Mouse (Mus musculus): ENCODE results near the gene Cdk2ap1. TPM values are rescaled to one million over a fixed set of nuclear protein-coding genes. Genes with fewer than 3 reads are reported as not detected.

Cdk2ap1 gene
- polyA plus RNA-seq, 1 experiment from 2014 or later: 124 TPM

DNA sequence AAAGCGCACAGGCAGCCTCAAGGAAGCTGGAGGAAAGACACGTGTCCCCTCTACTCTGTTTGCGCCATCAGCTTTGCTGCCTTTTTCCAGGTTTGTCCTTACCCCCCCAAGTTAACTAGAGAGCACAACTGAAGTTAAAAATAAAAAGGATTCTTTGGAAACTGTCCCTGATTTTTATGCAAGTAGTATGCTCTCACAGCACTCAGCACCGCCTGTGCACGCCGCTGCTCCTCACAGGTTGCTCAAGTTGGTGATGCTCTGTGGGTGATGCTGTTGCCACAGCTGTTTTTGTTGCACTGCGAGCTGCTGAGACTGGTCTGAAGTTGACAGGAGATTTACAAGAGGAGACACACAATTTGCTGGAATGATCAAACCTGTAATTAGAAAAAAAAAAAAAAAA, 11.4 kb upstream of the Cdk2ap1 start:
- 96% methylated on average over 7 of the region's 7 CpGs for WGBS
- no peaks in the 10 kb centered on the region for H3K9me3 ChIP-seq (ENCODE audit: control insufficient read depth, low read length)
- no peak for ATAC-seq (replicated peaks; ENCODE audit: low FRiP score)
- H3K9ac ChIP-seq (ENCODE audit: low read depth, low read length): no peak overlapping the region
- DNase-seq (ENCODE audit: low spot score): no peak
- H3K4me3 ChIP-seq (ENCODE audit: low read depth, low read length): no peak overlapping the region
- no peaks in the 10 kb centered on the region for H3K27me3 ChIP-seq (replicated peaks; ENCODE audit: control insufficient read depth, insufficient read depth, low read length)
- no peak overlapping the region for H3K27ac ChIP-seq (ENCODE audit: low read depth, low read length)
- H3K36me3 ChIP-seq (ENCODE audit: control insufficient read depth, insufficient read depth, low read length): peaks cover 52% of the 10 kb centered on the region
- H3K4me2 ChIP-seq: no peak overlapping the region
- H3K4me1 ChIP-seq (replicated peaks; ENCODE audit: control insufficient read depth, insufficient read depth, low read length): no peaks in the 10 kb centered on the region

DNA sequence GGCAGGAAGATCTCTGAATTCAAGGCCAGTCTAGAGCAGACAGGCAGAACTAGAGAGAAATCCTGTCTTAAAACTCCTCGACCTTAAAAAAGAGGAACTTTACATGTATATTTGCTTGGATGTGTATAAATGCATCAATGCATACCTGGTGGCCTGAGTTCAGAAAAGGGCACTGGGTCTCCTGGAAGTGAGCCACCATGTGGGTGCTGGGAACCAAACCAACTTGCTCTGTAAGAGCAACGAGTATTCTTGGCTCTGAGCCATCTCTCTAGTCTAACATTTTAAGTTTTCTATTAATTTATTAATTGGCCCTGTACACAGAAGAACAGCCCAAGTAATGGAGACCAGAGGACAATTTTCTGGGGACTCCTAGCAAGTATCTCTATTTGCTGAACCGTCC, 3.8 kb upstream of the Cdk2ap1 start:
- no peak for ATAC-seq (replicated peaks; ENCODE audit: low FRiP score)
- Histone ChIP-seq H3K27me3 (replicated peaks; ENCODE audit: control insufficient read depth, insufficient read depth, low read length) (no peaks in the 10 kb centered on the region), H3K9me3 (ENCODE audit: control insufficient read depth, low read length) (no peaks in the 10 kb centered on the region), H3K36me3 (ENCODE audit: control insufficient read depth, insufficient read depth, low read length) (peaks cover 19% of the 10 kb centered on the region), H3K4me3 (ENCODE audit: low read depth, low read length) (no peak overlapping the region), H3K4me2 (no peak overlapping the region), H3K27ac (ENCODE audit: low read depth, low read length) (no peak overlapping the region), H3K4me1 (replicated peaks; ENCODE audit: control insufficient read depth, insufficient read depth, low read length) (no peaks in the 10 kb centered on the region), H3K9ac (ENCODE audit: low read depth, low read length) (no peak overlapping the region)
- DNase-seq (ENCODE audit: low spot score): no peak
- WGBS: 75% methylated on average over 3 of the region's 3 CpGs

- Histone ChIP-seq H3K27me3 (replicated peaks; ENCODE audit: control insufficient read depth, insufficient read depth, low read length) (no peaks in the 10 kb centered on the region), H3K9me3 (ENCODE audit: control insufficient read depth, low read length) (no peaks in the 10 kb centered on the region), H3K4me3 (ENCODE audit: low read depth, low read length) (no peak overlapping the region), H3K9ac (ENCODE audit: low read depth, low read length) (no peak overlapping the region), H3K4me2 (no peak overlapping the region), H3K4me1 (replicated peaks; ENCODE audit: control insufficient read depth, insufficient read depth, low read length) (no peaks in the 10 kb centered on the region), H3K36me3 (ENCODE audit: control insufficient read depth, insufficient read depth, low read length) (peaks cover 13% of the 10 kb centered on the region), H3K27ac (ENCODE audit: low read depth, low read length) (no peak overlapping the region)
- DNase-seq (ENCODE audit: low spot score) (no peak), ATAC-seq (replicated peaks; ENCODE audit: low FRiP score) (no peak)
- 93% methylated on average over 2 of the region's 2 CpGs for WGBS
Measured at GRCm38 (mm10) chr5:124365754-124366153, 2.9 kb upstream of the Cdk2ap1 start.

- H3K4me1 ChIP-seq (replicated peaks; ENCODE audit: control insufficient read depth, insufficient read depth, low read length): no peaks in the 10 kb centered on the region
- no peak overlapping the region for H3K27ac ChIP-seq (ENCODE audit: low read depth, low read length)
- no peak overlapping the region for H3K4me2 ChIP-seq
- H3K4me3 ChIP-seq (ENCODE audit: low read depth, low read length): no peak overlapping the region
- 79% methylated on average over 6 of the region's 6 CpGs for WGBS
- H3K27me3 ChIP-seq (replicated peaks; ENCODE audit: control insufficient read depth, insufficient read depth, low read length): no peaks in the 10 kb centered on the region
- peaks cover 9% of the 10 kb centered on the region; the same call in 1 of the 2 replicates for H3K36me3 ChIP-seq (ENCODE audit: control insufficient read depth, insufficient read depth, low read length)
- DNase-seq (ENCODE audit: low spot score) (no peak), ATAC-seq (replicated peaks; ENCODE audit: low FRiP score) (no peak)
- no peak overlapping the region for H3K9ac ChIP-seq (ENCODE audit: low read depth, low read length)
- no peaks in the 10 kb centered on the region for H3K9me3 ChIP-seq (ENCODE audit: control insufficient read depth, low read length)
Measured at GRCm38 (mm10) chr5:124364173-124364918, 1.5 kb upstream of the Cdk2ap1 start.

GRCm38 (mm10) chr5:124359641-124360040, 3.2 kb downstream of the Cdk2ap1 start:
- Histone ChIP-seq H3K4me2 (no peak overlapping the region), H3K9ac (ENCODE audit: low read depth, low read length) (no peak overlapping the region), H3K4me3 (ENCODE audit: low read depth, low read length) (no peak overlapping the region), H3K27me3 (replicated peaks; ENCODE audit: control insufficient read depth, insufficient read depth, low read length) (no peaks in the 10 kb centered on the region), H3K27ac (ENCODE audit: low read depth, low read length) (no peak overlapping the region), H3K9me3 (ENCODE audit: control insufficient read depth, low read length) (no peaks in the 10 kb centered on the region), H3K4me1 (replicated peaks; ENCODE audit: control insufficient read depth, insufficient read depth, low read length) (no peaks in the 10 kb centered on the region), H3K36me3 (ENCODE audit: control insufficient read depth, insufficient read depth, low read length) (no peaks in the 10 kb centered on the region)
- ATAC-seq (replicated peaks; ENCODE audit: low FRiP score) (peak; percentile 36; the same call in 1 of the 2 replicates), DNase-seq (ENCODE audit: low spot score) (no peak)
- WGBS: 73% methylated on average over 2 of the region's 2 CpGs

- no peak for ATAC-seq (replicated peaks; ENCODE audit: low FRiP score)
Measured at GRCm38 (mm10) chr5:124356695-124357094, 6.2 kb downstream of the Cdk2ap1 start.

DNA sequence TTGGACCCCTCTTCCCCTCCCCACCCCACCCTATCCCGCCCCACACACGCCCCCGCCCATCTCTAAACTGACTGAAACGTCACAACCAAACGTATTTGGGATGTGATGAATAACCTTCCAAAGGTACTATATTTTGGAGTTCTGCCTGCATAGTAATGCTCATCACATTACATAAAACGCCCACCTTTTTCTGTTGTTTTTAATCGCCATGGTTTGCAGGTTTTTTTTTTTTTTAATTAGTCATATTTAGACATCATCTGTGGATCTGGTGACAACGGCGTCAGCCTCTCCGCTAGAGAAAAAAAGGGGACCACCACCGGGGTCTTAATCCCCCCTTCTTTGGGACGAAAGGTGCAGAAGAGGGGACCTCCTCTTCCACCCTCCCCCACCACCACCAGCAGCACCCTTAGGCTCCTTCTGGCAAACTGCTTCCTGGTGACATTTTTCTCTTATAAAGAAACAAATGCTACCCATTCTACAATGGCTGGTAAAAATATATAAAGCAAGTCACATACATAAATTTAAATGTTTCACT, 7.4 kb downstream of the Cdk2ap1 start:
- ATAC-seq (replicated peaks; ENCODE audit: low FRiP score): no peak
- Histone ChIP-seq H3K9ac (ENCODE audit: low read depth, low read length) (0 out of 2 replicates have a peak overlapping the region, but pooled peaks have one; percentile 56), H3K4me1 (replicated peaks; ENCODE audit: control insufficient read depth, insufficient read depth, low read length) (peaks cover 17% of the 10 kb centered on the region), H3K27ac (ENCODE audit: low read depth, low read length) (no peak overlapping the region), H3K9me3 (ENCODE audit: control insufficient read depth, low read length) (no peaks in the 10 kb centered on the region), H3K4me3 (ENCODE audit: low read depth, low read length) (peak overlapping the region; percentile 97), H3K4me2 (peak overlapping the region; percentile 74), H3K27me3 (replicated peaks; ENCODE audit: control insufficient read depth, insufficient read depth, low read length) (no peaks in the 10 kb centered on the region), H3K36me3 (ENCODE audit: control insufficient read depth, insufficient read depth, low read length) (no peaks in the 10 kb centered on the region)
- WGBS: 10% methylated on average over 12 of the region's 12 CpGs
- no peak for DNase-seq (ENCODE audit: low spot score)

More at GRCm38 (mm10) chr5:124356695-124357094, 6.2 kb downstream of the Cdk2ap1 start:
- no peak overlapping the region for H3K9ac ChIP-seq (ENCODE audit: low read depth, low read length)
- WGBS: 50% methylated on average over 3 of the region's 3 CpGs
- DNase-seq (ENCODE audit: low spot score): no peak
- H3K9me3 ChIP-seq (ENCODE audit: control insufficient read depth, low read length): no peaks in the 10 kb centered on the region
- peaks cover 7% of the 10 kb centered on the region for H3K4me1 ChIP-seq (replicated peaks; ENCODE audit: control insufficient read depth, insufficient read depth, low read length)
- no peak overlapping the region; the same call in 1 of the 2 replicates for H3K27ac ChIP-seq (ENCODE audit: low read depth, low read length)
- no peak overlapping the region for H3K4me2 ChIP-seq
- H3K27me3 ChIP-seq (replicated peaks; ENCODE audit: control insufficient read depth, insufficient read depth, low read length): no peaks in the 10 kb centered on the region
- no peak overlapping the region for H3K4me3 ChIP-seq (ENCODE audit: low read depth, low read length)
- no peaks in the 10 kb centered on the region for H3K36me3 ChIP-seq (ENCODE audit: control insufficient read depth, insufficient read depth, low read length)

- WGBS: under 1% methylated on average over 40 of the region's 60 CpGs
- peak overlapping the region; percentile 74 for H3K4me2 ChIP-seq
- peak; percentile 59 for DNase-seq (ENCODE audit: low spot score)
Measured at GRCm38 (mm10) chr5:124354574-124355424, 8.1 kb downstream of the Cdk2ap1 start.

More at GRCm38 (mm10) chr5:124354574-124355424, 8.1 kb downstream of the Cdk2ap1 start:
- ATAC-seq (replicated peaks; ENCODE audit: low FRiP score): peak; percentile 69
- no peaks in the 10 kb centered on the region for H3K9me3 ChIP-seq (ENCODE audit: control insufficient read depth, low read length)
- H3K4me3 ChIP-seq (ENCODE audit: low read depth, low read length): peak overlapping the region; percentile 97
- H3K27me3 ChIP-seq (replicated peaks; ENCODE audit: control insufficient read depth, insufficient read depth, low read length): no peaks in the 10 kb centered on the region
- H3K4me1 ChIP-seq (replicated peaks; ENCODE audit: control insufficient read depth, insufficient read depth, low read length): peaks cover 17% of the 10 kb centered on the region
- H3K27ac ChIP-seq (ENCODE audit: low read depth, low read length): peak overlapping the region; percentile 96
- no peaks in the 10 kb centered on the region for H3K36me3 ChIP-seq (ENCODE audit: control insufficient read depth, insufficient read depth, low read length)
- H3K9ac ChIP-seq (ENCODE audit: low read depth, low read length): peak overlapping the region; percentile 99

Data from liver, embryonic 11.5 days (tissue).